Mouse (Mus musculus): Measurements from ENCODE around the gene Crxos. TPM values are rescaled to one million over a fixed set of nuclear protein-coding genes. Genes with fewer than 3 reads are reported as not detected.
"Not testable (repeated sequence)": the region's sequence is repeated elsewhere in the genome, so short reads cannot be mapped to it uniquely, and the experiment has no call there.

Crxos gene
- polyA plus RNA-seq, 1 experiment from 2014 or later: not detected

DNA sequence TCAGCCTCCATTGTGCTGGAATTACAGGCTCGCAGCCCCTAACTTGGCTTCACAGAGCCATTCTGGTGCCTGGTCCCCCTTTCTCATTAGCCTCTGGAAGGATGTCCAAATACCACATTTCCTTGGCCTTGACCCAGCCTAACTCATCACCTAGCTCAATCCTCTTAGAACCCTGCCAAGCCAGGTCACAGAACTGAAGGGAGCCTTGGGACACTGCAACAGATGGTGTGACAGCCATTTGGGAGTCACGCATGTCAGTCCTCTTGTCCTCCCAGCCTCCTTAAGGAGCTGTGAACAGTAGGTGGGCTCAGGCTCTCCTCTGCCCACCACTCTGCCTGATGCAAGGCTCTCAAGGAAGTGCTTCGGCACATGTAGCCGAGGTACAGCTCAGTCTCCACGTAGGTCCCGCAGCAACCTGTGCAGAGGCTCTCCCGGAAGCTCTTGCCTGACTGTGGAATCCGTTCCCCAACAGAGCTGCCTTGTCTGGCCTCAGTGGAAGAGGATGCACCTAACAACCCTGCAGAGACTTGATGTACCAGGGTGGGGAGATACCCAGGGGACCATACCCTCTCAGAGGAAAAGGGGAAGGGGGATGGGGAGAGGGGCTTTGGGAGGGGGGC lies 25.7 kb downstream of the Crxos start:
- ATAC-seq (ENCODE audit: low FRiP score): no peak
- no peaks in the 10 kb centered on the region for H3K9me3 ChIP-seq (replicated peaks)
- H3K27me3 ChIP-seq (replicated peaks): no peaks in the 10 kb centered on the region
- H3K27ac ChIP-seq (replicated peaks): no peak overlapping the region
- WGBS: 85% methylated on average over 8 of the region's 8 CpGs
- no peak overlapping the region for H3K9ac ChIP-seq (replicated peaks)
- H3K4me3 ChIP-seq (replicated peaks): no peak overlapping the region
- H3K36me3 ChIP-seq: no peaks in the 10 kb centered on the region
- 0 out of 2 replicates have a peak, but pooled peaks cover 2% of the 10 kb centered on the region for H3K4me1 ChIP-seq
- H3K4me2 ChIP-seq: no peak overlapping the region

DNA sequence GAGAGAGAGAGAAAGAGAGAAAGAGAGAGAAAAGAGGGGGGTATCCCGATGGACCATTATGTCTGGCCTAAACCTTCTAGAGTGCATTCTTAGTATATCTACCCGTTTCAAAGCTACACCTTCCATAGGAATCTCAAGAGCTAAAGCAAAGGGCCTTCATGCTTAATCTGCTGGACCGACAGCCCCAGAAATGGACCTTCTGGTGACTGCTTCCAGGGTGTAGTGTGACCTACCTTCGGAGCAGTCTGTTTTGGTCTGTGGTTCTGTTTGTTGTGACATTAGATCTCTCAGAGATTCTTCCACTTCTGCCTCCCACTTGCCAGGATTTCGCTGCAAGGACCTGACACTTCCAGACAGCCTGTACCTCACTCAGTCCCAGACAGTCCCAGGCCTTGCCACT lies 28.1 kb downstream of the Crxos start:
- Histone ChIP-seq H3K4me2 (no peak overlapping the region), H3K4me3 (replicated peaks) (no peak overlapping the region), H3K4me1 (0 out of 2 replicates have a peak, but pooled peaks cover 2% of the 10 kb centered on the region), H3K27me3 (replicated peaks) (no peaks in the 10 kb centered on the region), H3K36me3 (no peaks in the 10 kb centered on the region), H3K27ac (replicated peaks) (no peak overlapping the region), H3K9ac (replicated peaks) (no peak overlapping the region), H3K9me3 (replicated peaks) (no peaks in the 10 kb centered on the region)
- no peak for ATAC-seq (ENCODE audit: low FRiP score)
- WGBS: 83% methylated on average over 5 of the region's 5 CpGs

DNA sequence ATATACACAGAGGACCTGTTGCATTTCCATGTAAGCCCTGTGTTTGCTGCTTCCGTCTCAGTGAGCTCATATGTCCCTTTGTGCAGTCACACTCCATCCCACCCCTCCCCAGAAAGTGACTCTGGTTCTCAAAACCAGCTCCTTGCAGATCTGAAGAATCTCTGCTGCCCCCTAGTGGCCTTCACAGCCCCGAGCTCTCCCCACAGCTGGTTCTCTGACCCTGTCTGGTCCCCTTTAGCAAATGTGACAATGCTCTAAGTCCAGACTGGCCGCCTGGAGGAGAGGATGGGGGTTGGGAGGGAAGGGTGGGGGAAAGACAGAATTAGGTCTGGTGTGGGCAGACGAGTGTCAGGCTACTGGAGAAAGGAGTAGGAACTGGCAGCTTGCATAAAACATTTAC lies 29.8 kb downstream of the Crxos start:
- Histone ChIP-seq H3K9ac (replicated peaks) (no peak overlapping the region), H3K9me3 (replicated peaks) (no peaks in the 10 kb centered on the region)

DNA sequence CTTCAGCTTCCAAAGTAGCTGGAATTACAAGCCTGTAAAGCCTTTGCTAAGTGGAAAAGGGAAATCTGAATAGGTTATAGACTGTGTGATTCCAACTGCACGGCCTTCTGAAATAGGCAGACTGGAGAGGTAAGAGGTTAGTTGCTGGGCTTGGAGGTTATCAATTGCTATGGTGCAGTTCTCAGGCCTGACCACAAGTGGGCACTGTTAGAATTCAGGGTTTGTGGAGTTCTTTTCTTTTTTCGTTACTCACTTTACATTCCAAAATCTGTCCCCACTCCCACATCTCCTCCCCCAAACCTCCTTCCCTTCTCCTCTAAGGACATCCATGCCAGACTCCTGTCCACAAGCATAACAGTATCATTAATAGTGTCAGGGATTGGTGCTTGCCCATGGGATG lies 31.8 kb downstream of the Crxos start:
- Histone ChIP-seq H3K9me3 (replicated peaks) (no peaks in the 10 kb centered on the region), H3K27me3 (replicated peaks) (no peaks in the 10 kb centered on the region), H3K27ac (replicated peaks) (no peak overlapping the region), H3K9ac (replicated peaks) (no peak overlapping the region), H3K4me3 (replicated peaks) (no peak overlapping the region), H3K36me3 (peaks cover 24% of the 10 kb centered on the region), H3K4me2 (no peak overlapping the region), H3K4me1 (0 out of 2 replicates have a peak, but pooled peaks cover 2% of the 10 kb centered on the region)
- ATAC-seq (ENCODE audit: low FRiP score): no peak
- WGBS: 46% methylated on average over 2 of the region's 2 CpGs

More for the DNA sequence above, 29.8 kb downstream of the Crxos start:
- H3K36me3 ChIP-seq: peaks cover 11% of the 10 kb centered on the region
- 1% methylated on average over 4 of the region's 4 CpGs for WGBS
- no peak overlapping the region for H3K4me3 ChIP-seq (replicated peaks)
- H3K27ac ChIP-seq (replicated peaks): no peak overlapping the region
- no peak overlapping the region for H3K4me2 ChIP-seq
- peak; percentile 43; the same call in 1 of the 2 replicates for ATAC-seq (ENCODE audit: low FRiP score)
- H3K27me3 ChIP-seq (replicated peaks): no peaks in the 10 kb centered on the region
- H3K4me1 ChIP-seq: 0 out of 2 replicates have a peak, but pooled peaks cover 2% of the 10 kb centered on the region

DNA sequence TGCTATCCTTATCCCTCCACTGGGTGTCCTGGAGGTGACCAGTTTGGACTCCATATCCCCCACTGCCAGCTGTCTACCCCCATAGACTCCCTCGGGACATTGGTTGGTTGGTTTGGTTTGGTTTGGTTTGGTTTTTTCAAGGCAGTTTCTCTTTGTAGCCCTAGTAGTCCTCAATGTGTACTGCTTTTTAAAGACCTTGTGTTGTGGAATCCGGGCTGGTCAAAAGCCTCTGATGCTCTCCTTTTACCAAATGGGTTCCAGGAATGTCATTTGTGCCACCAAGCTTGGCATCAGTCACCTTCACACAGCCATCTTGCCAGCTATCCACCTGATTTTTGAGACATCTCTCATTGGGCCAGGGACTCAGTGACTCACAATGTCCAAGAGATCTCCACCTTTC lies 32.3 kb downstream of the Crxos start:
- no peak overlapping the region for H3K27ac ChIP-seq (replicated peaks)
- H3K9ac ChIP-seq (replicated peaks): no peak overlapping the region
- H3K4me3 ChIP-seq (replicated peaks): no peak overlapping the region
- H3K9me3 ChIP-seq (replicated peaks): no peaks in the 10 kb centered on the region
- ATAC-seq (ENCODE audit: low FRiP score): no peak
- H3K4me1 ChIP-seq: peaks cover 4% of the 10 kb centered on the region
- H3K36me3 ChIP-seq: peaks cover 29% of the 10 kb centered on the region
- 92% methylated on average over 2 of the region's 2 CpGs for WGBS
- no peak overlapping the region for H3K4me2 ChIP-seq
- no peaks in the 10 kb centered on the region for H3K27me3 ChIP-seq (replicated peaks)

DNA sequence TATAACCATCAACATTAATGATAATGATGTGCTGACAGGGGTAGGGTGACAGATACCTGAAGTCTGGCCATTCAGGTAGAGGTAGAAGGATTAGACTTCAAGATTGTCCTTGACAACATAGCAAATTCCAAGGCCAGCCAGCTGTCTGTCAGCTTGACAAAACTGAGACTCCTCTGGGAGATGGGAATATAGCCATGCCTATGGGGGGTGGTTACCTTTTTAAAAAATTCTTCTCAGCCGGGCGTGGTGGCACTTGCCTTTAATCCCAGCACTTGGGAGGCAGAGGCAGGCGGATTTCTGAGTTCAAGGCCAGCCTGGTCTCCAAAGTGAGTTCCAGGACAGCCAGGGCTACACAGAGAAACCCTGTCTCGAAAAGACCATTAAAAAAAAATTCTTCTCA lies 33.3 kb downstream of the Crxos start:
- WGBS: 88% methylated on average over 4 of the region's 4 CpGs
- H3K4me1 ChIP-seq: peaks cover 13% of the 10 kb centered on the region

DNA sequence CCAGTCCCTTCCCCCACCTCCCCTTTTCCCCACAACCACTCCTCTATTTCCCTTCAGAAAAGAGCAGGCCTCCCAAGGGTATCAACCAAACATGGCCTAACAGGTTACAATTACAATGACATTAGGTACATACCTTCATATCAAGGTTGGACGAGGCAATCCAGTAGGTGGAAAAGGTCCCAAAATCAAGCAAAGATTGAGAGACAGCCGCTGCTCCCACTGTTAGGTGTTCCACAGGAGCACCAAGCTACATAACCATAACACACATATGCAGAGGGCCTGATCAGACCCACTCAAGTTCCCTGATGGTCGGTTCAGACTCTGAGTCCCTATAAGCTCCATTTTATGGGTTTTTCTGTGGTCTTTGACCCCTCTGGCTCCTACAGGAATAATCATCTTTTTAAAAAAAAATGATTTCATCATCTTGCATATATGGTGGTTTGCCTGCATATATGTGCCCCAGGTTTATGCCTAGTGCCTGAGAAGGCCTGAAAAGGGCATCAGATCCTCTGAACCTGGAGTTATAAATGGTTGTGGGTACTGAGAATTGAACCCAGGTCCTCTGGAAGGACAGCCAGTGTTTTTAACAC lies 33.8 kb downstream of the Crxos start:
- Histone ChIP-seq H3K9ac (replicated peaks) (no peak overlapping the region), H3K4me3 (replicated peaks) (no peak overlapping the region), H3K4me2 (no peak overlapping the region), H3K9me3 (replicated peaks) (no peaks in the 10 kb centered on the region), H3K27ac (replicated peaks) (no peak overlapping the region), H3K27me3 (replicated peaks) (no peaks in the 10 kb centered on the region), H3K36me3 (peaks cover 35% of the 10 kb centered on the region), H3K4me1 (peaks cover 19% of the 10 kb centered on the region)
- 81% methylated on average over 3 of the region's 3 CpGs for WGBS
- no peak for ATAC-seq (ENCODE audit: low FRiP score)

More for the DNA sequence above, 33.3 kb downstream of the Crxos start:
- not testable (repeated sequence) for H3K4me2 ChIP-seq; H3K27me3 ChIP-seq (replicated peaks); H3K9me3 ChIP-seq (replicated peaks); ATAC-seq (ENCODE audit: low FRiP score); H3K9ac ChIP-seq (replicated peaks); H3K27ac ChIP-seq (replicated peaks); H3K4me3 ChIP-seq (replicated peaks)
- peaks cover 35% of the 10 kb centered on the region for H3K36me3 ChIP-seq

DNA sequence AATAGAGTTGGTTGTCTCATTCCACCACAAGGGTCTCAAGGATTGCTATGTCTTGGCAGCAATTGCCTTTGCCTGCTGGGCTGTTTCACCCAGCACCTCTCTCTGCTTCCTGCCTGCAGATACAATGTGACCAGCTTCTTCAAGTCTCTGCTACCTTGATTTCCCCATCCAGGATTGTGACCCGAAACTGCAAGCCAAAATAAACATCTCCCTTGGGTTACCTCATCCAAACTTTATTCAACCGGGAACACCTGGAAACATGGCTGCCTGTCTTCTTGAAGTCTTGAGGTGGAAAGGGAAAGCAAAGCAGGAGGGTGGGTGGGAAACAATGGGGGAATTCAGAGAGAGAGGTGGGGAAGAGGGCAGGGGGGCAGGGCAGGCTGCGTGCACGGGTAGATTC lies 34.6 kb downstream of the Crxos start:
- H3K27me3 ChIP-seq (replicated peaks): no peaks in the 10 kb centered on the region
- WGBS: 82% methylated on average over 4 of the region's 4 CpGs
- no peak for ATAC-seq (ENCODE audit: low FRiP score)

GRCm38 (mm10) chr7:15918371-15918770 lies 36.0 kb downstream of the Crxos start:
- Histone ChIP-seq H3K27me3 (replicated peaks) (no peaks in the 10 kb centered on the region), H3K36me3 (peaks cover 35% of the 10 kb centered on the region), H3K4me2 (no peak overlapping the region), H3K9me3 (replicated peaks) (no peaks in the 10 kb centered on the region), H3K27ac (replicated peaks) (no peak overlapping the region), H3K9ac (replicated peaks) (no peak overlapping the region), H3K4me1 (peaks cover 27% of the 10 kb centered on the region), H3K4me3 (replicated peaks) (no peak overlapping the region)
- ATAC-seq (ENCODE audit: low FRiP score): no peak

More for the DNA sequence above, 34.6 kb downstream of the Crxos start:
- Histone ChIP-seq H3K9me3 (replicated peaks) (no peaks in the 10 kb centered on the region), H3K9ac (replicated peaks) (no peak overlapping the region), H3K27ac (replicated peaks) (no peak overlapping the region), H3K4me2 (no peak overlapping the region), H3K4me1 (peaks cover 24% of the 10 kb centered on the region), H3K36me3 (peaks cover 35% of the 10 kb centered on the region), H3K4me3 (replicated peaks) (no peak overlapping the region)

DNA sequence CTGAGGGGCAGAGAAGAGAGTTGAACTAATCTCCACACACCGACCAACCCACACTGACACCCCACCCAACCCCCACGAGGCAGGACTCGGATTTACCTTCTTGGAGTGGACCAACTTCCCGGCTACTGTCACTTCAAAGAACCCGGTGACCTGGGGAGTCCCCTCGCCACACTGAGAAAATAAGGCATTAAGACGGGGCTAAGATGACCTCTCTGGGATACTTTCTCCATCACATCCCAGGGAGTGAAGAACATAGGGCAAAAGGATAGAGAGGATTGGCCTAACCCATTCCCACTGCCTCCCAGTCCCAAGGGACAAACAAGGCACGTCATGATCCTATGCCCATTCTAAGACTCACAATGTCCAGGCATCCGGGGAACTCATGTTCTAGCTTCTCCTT lies 37.5 kb downstream of the Crxos start:
- WGBS: 97% methylated on average over 9 of the region's 9 CpGs
- Histone ChIP-seq H3K4me2 (peak overlapping the region; percentile 88), H3K36me3 (peaks cover 35% of the 10 kb centered on the region), H3K4me3 (replicated peaks) (peak overlapping the region; percentile 76; the same call in 1 of the 2 replicates), H3K27me3 (replicated peaks) (no peaks in the 10 kb centered on the region), H3K9me3 (replicated peaks) (no peaks in the 10 kb centered on the region), H3K4me1 (peaks cover 27% of the 10 kb centered on the region), H3K27ac (replicated peaks) (no peak overlapping the region), H3K9ac (replicated peaks) (no peak overlapping the region)
- ATAC-seq (ENCODE audit: low FRiP score): no peak

DNA sequence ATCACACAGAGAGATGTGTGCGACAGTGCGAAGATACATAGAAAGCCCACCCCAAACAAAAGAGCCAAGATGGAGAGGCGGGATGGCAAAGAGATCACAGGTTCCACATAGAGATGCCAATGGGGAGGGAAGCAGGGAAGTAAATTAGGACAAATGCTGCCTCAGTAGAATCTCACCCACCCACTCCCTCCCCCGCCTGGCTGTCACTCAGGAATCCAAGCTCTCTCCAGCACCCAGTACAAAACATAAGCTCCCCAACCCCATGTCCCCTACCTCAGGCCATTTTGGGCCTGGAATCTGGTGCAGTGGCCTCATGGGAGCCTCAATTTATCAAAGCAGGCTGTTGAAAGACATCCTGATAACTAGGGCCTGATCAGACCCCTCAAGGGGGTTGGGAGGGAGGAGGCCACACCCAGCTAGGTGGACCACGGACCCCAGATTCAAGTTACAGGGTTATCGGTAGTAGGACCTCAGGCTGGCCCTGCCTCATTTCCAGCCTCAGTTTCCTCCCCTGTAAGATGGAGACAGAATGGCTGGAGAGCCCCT lies 38.3 kb downstream of the Crxos start:
- Histone ChIP-seq H3K27me3 (replicated peaks) (no peaks in the 10 kb centered on the region), H3K27ac (replicated peaks) (no peak overlapping the region), H3K9me3 (replicated peaks) (no peaks in the 10 kb centered on the region), H3K4me1 (peaks cover 27% of the 10 kb centered on the region), H3K4me2 (peak overlapping the region; percentile 88), H3K36me3 (peaks cover 35% of the 10 kb centered on the region), H3K4me3 (replicated peaks) (peak overlapping the region; percentile 76), H3K9ac (replicated peaks) (peak overlapping the region; percentile 87)
- WGBS: 85% methylated on average over 6 of the region's 6 CpGs
- ATAC-seq (ENCODE audit: low FRiP score): no peak

- H3K4me3 ChIP-seq (replicated peaks): peak overlapping the region; percentile 76
- WGBS: 0% methylated on average over 10 of the region's 10 CpGs
- H3K9ac ChIP-seq (replicated peaks): peak overlapping the region; percentile 87
- peak overlapping the region; percentile 88 for H3K4me2 ChIP-seq
- ATAC-seq (ENCODE audit: low FRiP score): peak; percentile 57
- peaks cover 28% of the 10 kb centered on the region for H3K36me3 ChIP-seq
- H3K4me1 ChIP-seq: peaks cover 27% of the 10 kb centered on the region
- peak overlapping the region; percentile 95 for H3K27ac ChIP-seq (replicated peaks)
- H3K9me3 ChIP-seq (replicated peaks): no peaks in the 10 kb centered on the region
- no peaks in the 10 kb centered on the region for H3K27me3 ChIP-seq (replicated peaks)
Measured at GRCm38 (mm10) chr7:15921796-15922195, 39.4 kb downstream of the Crxos start.
